Mouse (Mus musculus) limb, embryonic 13.5 days (tissue): Measurements from ENCODE around the gene Gm10153. TPM values are rescaled to one million over a fixed set of nuclear protein-coding genes. Genes with fewer than 3 reads are reported as not detected.

Source experiments
- polyA plus RNA-seq: library from polyadenylated mRNA; unstranded; fragments of >200 nt; fragmentation: Nextera tagmentation; extraction: Ambion mirVana; gene quantifications from 2 replicates; pipeline ENCODE4 v1.2.1, GENCODE M21; 2015

The Gm10153 gene
- polyA plus RNA-seq, 1 experiment from 2014 or later = not detected

Other genes with a start within 250 kb of the Gm10153 start
- 0.83 and 0.95 TPM in 2 replicates for gene Brsk2, start 240.6 kb downstream of the Gm10153 start, polyA plus RNA-seq
- 70.7 and 71.4 TPM in 2 replicates for gene Mob2, start 129.3 kb downstream of the Gm10153 start, polyA plus RNA-seq
- 2.3 and 2.7 TPM in 2 replicates for gene Dusp8, start 94.5 kb downstream of the Gm10153 start, polyA plus RNA-seq
- not detected in 2 replicates for gene Gm45618, start 69.7 kb downstream of the Gm10153 start, polyA plus RNA-seq
- not detected in 2 replicates for gene Gm39115, start 54.4 kb downstream of the Gm10153 start, polyA plus RNA-seq
- not detected in 2 replicates for gene Gm45337, start 45.8 kb downstream of the Gm10153 start, polyA plus RNA-seq
- gene Gm29735, start 33.3 kb downstream of the Gm10153 start, polyA plus RNA-seq = not detected in 2 replicates
- not detected in 2 replicates for gene Gm4553, start 24.6 kb downstream of the Gm10153 start, polyA plus RNA-seq
- not detected in 2 replicates for gene Krtap5-2, start 14.4 kb downstream of the Gm10153 start, polyA plus RNA-seq
- not detected in 2 replicates for gene Krtap5-3, start 11.0 kb upstream of the Gm10153 start, polyA plus RNA-seq
- gene Gm7579, start 21.5 kb upstream of the Gm10153 start, polyA plus RNA-seq = not detected in 2 replicates
- not detected in 2 replicates for gene Krtap5-5, start 39.6 kb upstream of the Gm10153 start, polyA plus RNA-seq
- gene Gm40460, start 50.7 kb upstream of the Gm10153 start, polyA plus RNA-seq = not detected in 2 replicates
- not detected in 2 replicates for gene Gm2431, start 68.0 kb upstream of the Gm10153 start, polyA plus RNA-seq
- not detected in 2 replicates for gene Gm4559, start 84.0 kb upstream of the Gm10153 start, polyA plus RNA-seq
- gene Krtap5-1, start 106.7 kb upstream of the Gm10153 start, polyA plus RNA-seq = not detected in 2 replicates
- gene Krtap5-4, start 113.2 kb upstream of the Gm10153 start, polyA plus RNA-seq = not detected in 2 replicates
- gene Ifitm10, start 183.4 kb upstream of the Gm10153 start, polyA plus RNA-seq = 1.1 and 1.5 TPM in 2 replicates
- not detected in 2 replicates for gene Gm49369, start 192.3 kb upstream of the Gm10153 start, polyA plus RNA-seq
- 228 and 241 TPM in 2 replicates for gene Ctsd, start 197.6 kb upstream of the Gm10153 start, polyA plus RNA-seq
- gene Syt8, start 244.5 kb upstream of the Gm10153 start, polyA plus RNA-seq = 1.2 and 1.4 TPM in 2 replicates